Mouse (Mus musculus): ENCODE results near the gene Bysl.

- TF ChIP-seq CTCF (IDR thresholded peaks at IDR 0.05; ENCODE audit: low read depth): peak; percentile 27; the same call in 1 of the 2 replicates
- TF ChIP-seq EP300 (IDR thresholded peaks at IDR 0.05; ENCODE audit: low read depth): no peak
Observed at GRCm38 (mm10) chr17:47642992-47643391, 31.7 kb upstream of the Bysl start.

All from liver, embryonic 14.5 days (tissue).